In the genomic region with DNA sequence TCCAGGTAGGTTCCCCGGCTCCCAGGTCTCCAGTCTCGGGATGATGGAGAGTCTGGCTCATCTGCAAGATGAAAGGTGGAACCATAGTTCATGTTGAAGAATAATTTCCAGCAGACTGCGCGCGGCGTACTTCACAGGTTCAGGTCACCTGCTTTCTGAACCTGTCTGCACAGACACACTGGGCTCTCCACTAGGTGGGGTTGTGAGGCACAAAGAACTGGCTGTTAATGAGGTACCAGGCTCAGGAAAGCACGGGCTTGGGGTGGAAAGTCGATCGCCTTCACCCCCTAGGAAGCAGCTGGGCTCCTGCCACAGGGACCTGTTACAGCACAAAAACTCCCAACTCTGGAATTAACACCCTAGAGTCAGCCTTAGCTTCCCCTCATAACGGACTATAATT, we compare ENCODE assay signal across 8 mouse cellular contexts. TPM values are rescaled to one million over a fixed set of nuclear protein-coding genes. Genes with fewer than 3 reads are reported as not detected.
DNase-seq lines count a peak whose midpoint lies in the region; ATAC-seq and TF ChIP-seq lines count a peak whose summit lies in the region.
"Had no signal": no experiment of that assay in that cellular context is flagged by ENCODE, and none has a peak within 500 bp of the region (broad histone marks: within the 10 kb centered on the region; RNA-seq: fewer than 3 reads in every experiment).

No protein-coding gene starts in this region.

- no peak overlapping the region for H3K4me2 ChIP-seq in midbrain, embryonic 14.5 days (ENCODE audit: low read length)
- no peak overlapping the region for H3K4me2 ChIP-seq in midbrain, embryonic 13.5 days (replicated peaks)
- H3K4me2 ChIP-seq in kidney, embryonic 14.5 days (replicated peaks; ENCODE audit: low read depth, low read length), result peak overlapping the region; percentile 0; the same call in 1 of the 2 replicates
- H3K4me2 ChIP-seq in stomach, embryonic 15.5 days, result peak overlapping the region; percentile 38; the same call in 1 of the 2 replicates

- H3K4me3 ChIP-seq in midbrain, embryonic 14.5 days (replicated peaks; ENCODE audit: low read depth, low read length), result no peak overlapping the region
- no peak overlapping the region for H3K4me3 ChIP-seq in midbrain, embryonic 13.5 days (replicated peaks)
- no peak overlapping the region for H3K4me3 ChIP-seq in kidney, embryonic 14.5 days (ENCODE audit: low read length)
- H3K4me3 ChIP-seq in lung, adult 2 months (replicated peaks; ENCODE audit: extremely low read depth, low read depth, low read length), result no peak overlapping the region
- peak overlapping the region; percentile 17 for H3K4me3 ChIP-seq in stomach, embryonic 15.5 days (replicated peaks)

- no peak for TF ChIP-seq POLR2A in lung, adult 2 months (IDR thresholded peaks at IDR 0.05; ENCODE audit: borderline replicate concordance, extremely low read depth, low read depth, low read length)

- 22% methylated on average over 10 of the region's 10 CpGs for WGBS in midbrain, embryonic 14.5 days
- 25% methylated on average over 10 of the region's 10 CpGs for WGBS in midbrain, embryonic 13.5 days
- WGBS in kidney, embryonic 14.5 days, result 23% methylated on average over 10 of the region's 10 CpGs
- WGBS in lung, adult 2 months, result 30% methylated on average over 10 of the region's 10 CpGs
- 20% methylated on average over 10 of the region's 10 CpGs for WGBS in stomach, embryonic 15.5 days

- DNase-seq in midbrain, embryonic 14.5 days, result peak; percentile 76
- DNase-seq in adipocyte (ENCODE audit: low spot score), result peak; percentile 22
- peak; percentile 73 for DNase-seq in embryo, embryonic 11 days
- peak; percentile 37 for DNase-seq in lung, adult 2 months

- no peak overlapping the region for H3K9ac ChIP-seq in midbrain, embryonic 14.5 days (replicated peaks; ENCODE audit: low read length)
- H3K9ac ChIP-seq in midbrain, embryonic 13.5 days (replicated peaks), result no peak overlapping the region
- H3K9ac ChIP-seq in kidney, embryonic 14.5 days (ENCODE audit: low read depth, low read length), result no peak overlapping the region
- H3K9ac ChIP-seq in stomach, embryonic 15.5 days, result no peak overlapping the region

- peaks cover 40% of the 10 kb centered on the region for H3K36me3 ChIP-seq in midbrain, embryonic 14.5 days (ENCODE audit: control insufficient read depth, insufficient read depth, low read length)
- peaks cover 41% of the 10 kb centered on the region for H3K36me3 ChIP-seq in midbrain, embryonic 13.5 days
- H3K36me3 ChIP-seq in kidney, embryonic 14.5 days (ENCODE audit: control insufficient read depth, insufficient read depth, low read length), result no peaks in the 10 kb centered on the region
- H3K36me3 ChIP-seq in stomach, embryonic 15.5 days, result no peaks in the 10 kb centered on the region

- H3K27me3 ChIP-seq in midbrain, embryonic 14.5 days (ENCODE audit: control insufficient read depth, insufficient read depth, low read length), result no peaks in the 10 kb centered on the region
- no peaks in the 10 kb centered on the region for H3K27me3 ChIP-seq in midbrain, embryonic 13.5 days
- no peaks in the 10 kb centered on the region for H3K27me3 ChIP-seq in kidney, embryonic 14.5 days (ENCODE audit: control insufficient read depth, insufficient read depth, low read length)
- 0 out of 2 replicates have a peak, but pooled peaks cover 4% of the 10 kb centered on the region for H3K27me3 ChIP-seq in stomach, embryonic 15.5 days (replicated peaks)

- no peaks in the 10 kb centered on the region for H3K9me3 ChIP-seq in midbrain, embryonic 14.5 days (ENCODE audit: control insufficient read depth, low read length)
- no peaks in the 10 kb centered on the region for H3K9me3 ChIP-seq in midbrain, embryonic 13.5 days
- no peaks in the 10 kb centered on the region for H3K9me3 ChIP-seq in kidney, embryonic 14.5 days (ENCODE audit: control insufficient read depth, low read length)
- H3K9me3 ChIP-seq in stomach, embryonic 15.5 days, result no peaks in the 10 kb centered on the region

- H3K27ac ChIP-seq in midbrain, embryonic 14.5 days (replicated peaks; ENCODE audit: low read depth, low read length), result no peak overlapping the region
- H3K27ac ChIP-seq in midbrain, embryonic 13.5 days, result no peak overlapping the region
- H3K27ac ChIP-seq in kidney, embryonic 14.5 days (ENCODE audit: low read depth, low read length), result no peak overlapping the region
- 0 out of 2 replicates have a peak overlapping the region, but pooled peaks have one; percentile 3 for H3K27ac ChIP-seq in stomach, embryonic 15.5 days

- TF ChIP-seq CTCF in lung, adult 2 months (IDR thresholded peaks at IDR 0.05; ENCODE audit: insufficient read depth, low read length), result peak; percentile 59

- peaks cover 22% of the 10 kb centered on the region for H3K4me1 ChIP-seq in midbrain, embryonic 14.5 days (ENCODE audit: control insufficient read depth, insufficient read depth, low read length)
- peaks cover 37% of the 10 kb centered on the region for H3K4me1 ChIP-seq in midbrain, embryonic 13.5 days (replicated peaks)
- peaks cover 8% of the 10 kb centered on the region; the same call in 1 of the 2 replicates for H3K4me1 ChIP-seq in kidney, embryonic 14.5 days (ENCODE audit: control insufficient read depth, insufficient read depth, low read length)
- H3K4me1 ChIP-seq in lung, adult 2 months (ENCODE audit: control insufficient read depth, insufficient read depth, low read length), result peaks cover 3% of the 10 kb centered on the region; the same call in 1 of the 2 replicates
- H3K4me1 ChIP-seq in stomach, embryonic 15.5 days, result peaks cover 12% of the 10 kb centered on the region

- no peak for ATAC-seq in midbrain, embryonic 14.5 days (ENCODE audit: low FRiP score, low TSS enrichment)
- ATAC-seq in midbrain, embryonic 13.5 days, result no peak
- ATAC-seq in kidney, embryonic 14.5 days (ENCODE audit: low FRiP score, low TSS enrichment), result peak; percentile 58
- peak; percentile 54; the same call in 1 of the 2 replicates for ATAC-seq in stomach, embryonic 15.5 days (ENCODE audit: insufficient read depth, low FRiP score, low read depth)

RNA-seq across cellular contexts. Expression of a gene that starts 34.1 kb away (rescaled TPM):
- 48.6 and 54.9 TPM in 2 replicates for polyA plus RNA-seq in midbrain, embryonic 14.5 days (2014; fragmentation: Nextera tagmentation; extraction: Ambion mirVana)
- 40.9 and 42.1 TPM in 2 replicates for polyA plus RNA-seq in midbrain, embryonic 13.5 days (2015; fragmentation: Nextera tagmentation; extraction: Ambion mirVana)
- polyA plus RNA-seq in kidney, embryonic 14.5 days (2014; fragmentation: Nextera tagmentation; extraction: Ambion mirVana), result 48.1 and 60.9 TPM in 2 replicates
- polyA plus RNA-seq in lung, adult 2 months (2012; rRNA removed), result 13.2 and 20.5 TPM in 2 replicates
- polyA plus RNA-seq in stomach, embryonic 15.5 days (2015; fragmentation: Nextera tagmentation; extraction: Ambion mirVana), result 42.9 and 49.3 TPM in 2 replicates

RNA-seq across cellular contexts. Expression of a gene that starts 45.7 kb away (rescaled TPM):
- 31.5 and 35.1 TPM in 2 replicates for polyA plus RNA-seq in midbrain, embryonic 14.5 days (2014; fragmentation: Nextera tagmentation; extraction: Ambion mirVana)
- polyA plus RNA-seq in midbrain, embryonic 13.5 days (2015; fragmentation: Nextera tagmentation; extraction: Ambion mirVana), result 33.4 and 36.6 TPM in 2 replicates
- polyA plus RNA-seq in kidney, embryonic 14.5 days (2014; fragmentation: Nextera tagmentation; extraction: Ambion mirVana), result 5.7 and 10.3 TPM in 2 replicates
- 7.1 and 9.9 TPM in 2 replicates for polyA plus RNA-seq in lung, adult 2 months (2012; rRNA removed)
- polyA plus RNA-seq in stomach, embryonic 15.5 days (2015; fragmentation: Nextera tagmentation; extraction: Ambion mirVana), result 8.0 and 10.9 TPM in 2 replicates

RNA-seq across cellular contexts. Expression of a gene that starts 52.7 kb away (rescaled TPM):
- 0.89 and 1.1 TPM in 2 replicates for polyA plus RNA-seq in midbrain, embryonic 14.5 days (2014; fragmentation: Nextera tagmentation; extraction: Ambion mirVana)
- 0.50 and 1.1 TPM in 2 replicates for polyA plus RNA-seq in midbrain, embryonic 13.5 days (2015; fragmentation: Nextera tagmentation; extraction: Ambion mirVana)
- 8.7 and 9.3 TPM in 2 replicates for polyA plus RNA-seq in kidney, embryonic 14.5 days (2014; fragmentation: Nextera tagmentation; extraction: Ambion mirVana)
- polyA plus RNA-seq in lung, adult 2 months (2012; rRNA removed), result 14.1 and 23.5 TPM in 2 replicates
- polyA plus RNA-seq in stomach, embryonic 15.5 days (2015; fragmentation: Nextera tagmentation; extraction: Ambion mirVana), result 16.0 and 17.5 TPM in 2 replicates

RNA-seq across cellular contexts. Expression of a gene that starts 57.5 kb away (rescaled TPM):
- 2.5 and 3.7 TPM in 2 replicates for polyA plus RNA-seq in midbrain, embryonic 14.5 days (2014; fragmentation: Nextera tagmentation; extraction: Ambion mirVana)
- 3.5 and 4.0 TPM in 2 replicates for polyA plus RNA-seq in midbrain, embryonic 13.5 days (2015; fragmentation: Nextera tagmentation; extraction: Ambion mirVana)
- polyA plus RNA-seq in kidney, embryonic 14.5 days (2014; fragmentation: Nextera tagmentation; extraction: Ambion mirVana), result 15.7 and 20.6 TPM in 2 replicates
- polyA plus RNA-seq in lung, adult 2 months (2012; rRNA removed), result 405 and 528 TPM in 2 replicates
- 64.1 and 74.6 TPM in 2 replicates for polyA plus RNA-seq in stomach, embryonic 15.5 days (2015; fragmentation: Nextera tagmentation; extraction: Ambion mirVana)

RNA-seq across cellular contexts. Expression of a gene that starts 58.5 kb away (rescaled TPM):
- polyA plus RNA-seq in midbrain, embryonic 14.5 days (2014; fragmentation: Nextera tagmentation; extraction: Ambion mirVana), result 1.5 TPM in 1 of 2 replicates, not detected in the other
- 0.42 and 0.54 TPM in 2 replicates for polyA plus RNA-seq in midbrain, embryonic 13.5 days (2015; fragmentation: Nextera tagmentation; extraction: Ambion mirVana)
- 0.72 and 1.0 TPM in 2 replicates for polyA plus RNA-seq in kidney, embryonic 14.5 days (2014; fragmentation: Nextera tagmentation; extraction: Ambion mirVana)
- polyA plus RNA-seq in lung, adult 2 months (2012; rRNA removed), result 65.3 and 88.6 TPM in 2 replicates
- polyA plus RNA-seq in stomach, embryonic 15.5 days (2015; fragmentation: Nextera tagmentation; extraction: Ambion mirVana), result 5.4 and 6.9 TPM in 2 replicates
- polyA plus RNA-seq: neural tube, embryonic 14.5 days had no signal

Comparison
In these comparisons a context has a peak if more than half of its experiments do, and no peak if none do; other contexts are left out.
1. ATAC-seq: peak in kidney, embryonic 14.5 days (single experiment) and stomach, embryonic 15.5 days (single experiment); none in midbrain, embryonic 14.5 days (single experiment) and midbrain, embryonic 13.5 days (single experiment).
2. DNase-seq: peak in every context shown above with its lines; median percentile 76 in midbrain, embryonic 14.5 days; 73 in embryo, embryonic 11 days; 37 in lung, adult 2 months; 22 in adipocyte.
3. H3K4me2 ChIP-seq: peak in kidney, embryonic 14.5 days (single experiment) and stomach, embryonic 15.5 days (single experiment); none in midbrain, embryonic 14.5 days (single experiment) and midbrain, embryonic 13.5 days (single experiment).